Mouse (Mus musculus): Measurements from ENCODE around the gene Gbgt1. TPM values are rescaled to one million over a fixed set of nuclear protein-coding genes. Genes with fewer than 3 reads are reported as not detected.

Gene Gbgt1
- 0.28 and 0.70 TPM in 2 replicates for polyA plus RNA-seq (2015; fragmentation: Nextera tagmentation; extraction: Ambion mirVana)

DNA sequence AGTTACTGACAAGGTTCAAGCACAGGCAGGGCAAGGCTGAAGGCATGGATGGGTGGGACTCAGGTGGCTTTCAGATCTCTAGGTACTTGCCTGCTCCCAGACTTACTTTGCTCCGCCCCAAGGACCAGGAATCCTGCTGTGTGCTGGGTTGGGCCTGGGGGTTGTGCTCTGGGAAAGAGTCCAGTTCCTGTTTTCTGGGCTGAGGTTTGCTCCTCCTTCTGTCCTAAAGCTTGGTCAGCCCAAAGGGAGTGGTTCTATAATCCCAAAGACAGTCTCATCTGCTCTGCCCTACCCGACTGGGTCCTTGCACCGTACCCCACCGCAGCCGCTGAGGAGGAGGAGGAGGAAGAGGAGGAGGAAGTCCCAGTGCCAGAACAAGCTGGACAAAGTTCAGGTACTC is at the start of gene Gbgt1:
Gene Gbgt1 (plus strand): TSS at position 221 of the 400 bp plus-strand sequence.
- Histone ChIP-seq H3K4me2 (ENCODE audit: low read depth, low read length) (no peak within 1 kb of the TSS), H3K9ac (ENCODE audit: low read depth, low read length) (no peak within 1 kb of the TSS), H3K27ac (ENCODE audit: low read length) (no peak within 1 kb of the TSS), H3K9me3 (replicated peaks; ENCODE audit: control insufficient read depth, low read length) (no peaks in the 10 kb centered on the region), H3K4me1 (ENCODE audit: control insufficient read depth, low read depth, low read length) (no peaks in the 10 kb centered on the region), H3K36me3 (ENCODE audit: control insufficient read depth, insufficient read depth) (no peaks in the 10 kb centered on the region), H3K27me3 (ENCODE audit: control insufficient read depth, insufficient read depth, low read depth, low read length) (no peaks in the 10 kb centered on the region), H3K4me3 (ENCODE audit: low read depth, low read length) (no peak within 1 kb of the TSS)
- no peak for ATAC-seq (ENCODE audit: low read depth)
- WGBS (ENCODE audit: insufficient replicate concordance), result 77% methylated on average over 5 of the region's 5 CpGs

DNA sequence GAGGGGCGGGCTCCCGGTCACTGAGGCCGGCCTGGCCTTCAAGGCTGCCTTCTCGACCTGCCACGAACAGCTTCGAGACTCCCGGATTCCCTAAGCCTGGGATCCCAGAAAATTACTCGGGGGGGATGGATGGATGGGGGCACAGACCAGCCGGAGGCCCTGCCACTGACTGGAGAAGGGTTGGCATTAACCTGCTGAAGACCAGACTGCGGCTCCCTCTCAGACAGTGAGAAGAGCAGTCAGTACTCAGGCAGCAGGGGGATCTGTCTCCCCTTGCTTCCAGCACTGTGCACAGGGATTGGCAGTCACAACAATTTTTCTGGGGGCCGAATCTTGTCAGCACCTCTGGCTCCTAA is 49.4 kb upstream of the Gbgt1 start:
- Histone ChIP-seq H3K36me3 (ENCODE audit: control insufficient read depth, insufficient read depth) (no peaks in the 10 kb centered on the region), H3K4me2 (ENCODE audit: low read depth, low read length) (peak overlapping the region; percentile 78), H3K9ac (ENCODE audit: low read depth, low read length) (no peak overlapping the region), H3K27me3 (ENCODE audit: control insufficient read depth, insufficient read depth, low read depth, low read length) (peaks cover 29% of the 10 kb centered on the region), H3K9me3 (replicated peaks; ENCODE audit: control insufficient read depth, low read length) (no peaks in the 10 kb centered on the region), H3K4me3 (ENCODE audit: low read depth, low read length) (peak overlapping the region; percentile 50), H3K27ac (ENCODE audit: low read length) (no peak overlapping the region), H3K4me1 (ENCODE audit: control insufficient read depth, low read depth, low read length) (no peaks in the 10 kb centered on the region)
- ATAC-seq (ENCODE audit: low read depth), result no peak
- 11% methylated on average over 11 of the region's 11 CpGs for WGBS (ENCODE audit: insufficient replicate concordance)

DNA sequence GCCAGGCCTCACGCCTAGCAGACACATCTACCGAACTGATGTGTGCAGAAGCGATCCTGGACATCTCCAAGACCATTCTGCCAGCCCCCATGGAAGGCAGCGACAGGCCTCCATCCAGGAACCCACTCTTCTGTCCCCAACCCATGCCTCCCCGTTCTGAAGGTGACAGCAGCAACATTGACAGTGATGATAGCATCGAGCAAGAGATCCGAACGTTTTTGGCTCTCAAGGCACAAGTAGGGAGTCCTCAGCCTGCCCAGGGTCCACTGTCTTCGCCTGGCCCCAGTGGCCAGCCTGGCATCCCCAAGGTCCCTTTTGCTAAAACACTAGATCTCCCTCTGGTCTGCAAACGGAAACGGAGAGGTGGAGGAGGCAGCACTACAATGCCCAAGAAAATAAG is 45.0 kb upstream of the Gbgt1 start:
- Histone ChIP-seq H3K27ac (ENCODE audit: low read length) (no peak overlapping the region), H3K4me1 (ENCODE audit: control insufficient read depth, low read depth, low read length) (no peaks in the 10 kb centered on the region), H3K9me3 (replicated peaks; ENCODE audit: control insufficient read depth, low read length) (no peaks in the 10 kb centered on the region), H3K36me3 (ENCODE audit: control insufficient read depth, insufficient read depth) (no peaks in the 10 kb centered on the region), H3K9ac (ENCODE audit: low read depth, low read length) (no peak overlapping the region), H3K27me3 (ENCODE audit: control insufficient read depth, insufficient read depth, low read depth, low read length) (peaks cover 16% of the 10 kb centered on the region), H3K4me2 (ENCODE audit: low read depth, low read length) (no peak overlapping the region), H3K4me3 (ENCODE audit: low read depth, low read length) (no peak overlapping the region)
- ATAC-seq (ENCODE audit: low read depth), result no peak
- 70% methylated on average over 11 of the region's 11 CpGs for WGBS (ENCODE audit: insufficient replicate concordance)

DNA sequence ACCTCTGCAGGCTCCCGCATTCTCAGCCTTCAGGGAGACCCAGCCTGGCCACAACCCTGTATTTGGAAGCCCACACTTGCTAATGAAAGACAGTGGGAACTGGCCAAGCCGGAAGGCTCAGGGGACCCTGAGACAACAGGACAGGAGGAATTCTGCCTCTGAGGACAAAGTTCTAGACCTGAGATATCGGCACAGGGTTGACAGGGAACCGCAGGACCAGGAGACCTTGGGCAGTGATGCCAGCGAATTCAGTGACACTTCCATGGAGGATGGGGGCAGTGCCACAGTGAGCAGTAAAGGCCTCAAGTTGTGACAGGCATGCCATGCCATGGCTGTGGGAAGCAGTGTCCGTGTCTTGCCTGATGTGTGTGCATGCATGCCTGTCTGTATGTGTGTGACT is 43.2 kb upstream of the Gbgt1 start:
- Histone ChIP-seq H3K27me3 (ENCODE audit: control insufficient read depth, insufficient read depth, low read depth, low read length) (no peaks in the 10 kb centered on the region), H3K4me2 (ENCODE audit: low read depth, low read length) (no peak overlapping the region), H3K4me3 (ENCODE audit: low read depth, low read length) (no peak overlapping the region), H3K36me3 (ENCODE audit: control insufficient read depth, insufficient read depth) (no peaks in the 10 kb centered on the region), H3K9ac (ENCODE audit: low read depth, low read length) (no peak overlapping the region), H3K4me1 (ENCODE audit: control insufficient read depth, low read depth, low read length) (no peaks in the 10 kb centered on the region), H3K9me3 (replicated peaks; ENCODE audit: control insufficient read depth, low read length) (no peaks in the 10 kb centered on the region), H3K27ac (ENCODE audit: low read length) (no peak overlapping the region)
- 63% methylated on average over 6 of the region's 6 CpGs for WGBS (ENCODE audit: insufficient replicate concordance)
- no peak for ATAC-seq (ENCODE audit: low read depth)

DNA sequence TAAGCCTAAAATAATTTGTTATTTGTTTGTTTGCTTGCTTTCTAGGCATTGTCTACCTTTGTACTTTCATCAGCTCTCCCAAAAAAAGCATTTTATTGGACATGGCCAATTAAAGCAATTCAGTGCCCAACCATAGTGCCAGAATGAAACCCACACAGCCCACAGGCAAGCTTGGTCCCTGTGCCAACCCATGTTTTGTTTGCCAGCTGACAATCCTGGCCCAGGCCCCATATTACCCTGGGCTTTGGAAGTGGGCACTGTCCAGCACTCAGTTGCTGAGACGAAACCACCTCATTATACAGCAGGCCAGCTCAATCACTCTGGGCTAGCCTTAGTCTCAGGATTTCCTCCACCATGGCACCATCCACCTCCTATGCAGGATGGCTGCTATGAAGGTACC is 40.1 kb upstream of the Gbgt1 start:
- H3K9me3 ChIP-seq (replicated peaks; ENCODE audit: control insufficient read depth, low read length), result no peaks in the 10 kb centered on the region
- H3K9ac ChIP-seq (ENCODE audit: low read depth, low read length), result no peak overlapping the region
- H3K36me3 ChIP-seq (ENCODE audit: control insufficient read depth, insufficient read depth), result no peaks in the 10 kb centered on the region
- no peaks in the 10 kb centered on the region for H3K27me3 ChIP-seq (ENCODE audit: control insufficient read depth, insufficient read depth, low read depth, low read length)
- ATAC-seq (ENCODE audit: low read depth), result no peak
- H3K27ac ChIP-seq (ENCODE audit: low read length), result no peak overlapping the region
- WGBS (ENCODE audit: insufficient replicate concordance), result 43% methylated on average over 1 of the region's 1 CpGs
- H3K4me3 ChIP-seq (ENCODE audit: low read depth, low read length), result no peak overlapping the region
- no peak overlapping the region for H3K4me2 ChIP-seq (ENCODE audit: low read depth, low read length)
- H3K4me1 ChIP-seq (ENCODE audit: control insufficient read depth, low read depth, low read length), result no peaks in the 10 kb centered on the region

DNA sequence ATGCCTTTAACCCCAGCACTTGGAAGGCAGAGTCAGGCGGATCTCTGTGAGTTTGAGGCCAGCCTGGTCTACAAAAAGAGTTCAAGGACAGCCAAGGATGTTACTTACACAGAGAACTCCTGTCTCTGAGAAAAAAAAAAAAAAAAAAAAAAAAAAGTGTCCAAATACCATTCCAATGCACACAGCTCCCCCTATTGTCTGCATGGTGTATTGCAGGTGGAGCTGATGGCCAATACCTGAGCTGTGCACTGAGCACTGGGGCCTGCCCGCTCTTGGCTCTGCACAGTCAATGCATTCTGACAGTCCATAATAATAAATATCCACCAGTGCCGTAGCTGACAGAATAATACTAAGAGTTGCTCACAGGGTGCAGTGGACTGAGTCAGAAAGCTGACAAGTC is 32.8 kb upstream of the Gbgt1 start:
- 31% methylated on average over 3 of the region's 3 CpGs for WGBS (ENCODE audit: insufficient replicate concordance)
- Histone ChIP-seq H3K4me3 (ENCODE audit: low read depth, low read length) (no peak overlapping the region), H3K27ac (ENCODE audit: low read length) (no peak overlapping the region), H3K4me1 (ENCODE audit: control insufficient read depth, low read depth, low read length) (peaks cover 6% of the 10 kb centered on the region), H3K36me3 (ENCODE audit: control insufficient read depth, insufficient read depth) (no peaks in the 10 kb centered on the region), H3K9me3 (replicated peaks; ENCODE audit: control insufficient read depth, low read length) (no peaks in the 10 kb centered on the region), H3K9ac (ENCODE audit: low read depth, low read length) (no peak overlapping the region), H3K27me3 (ENCODE audit: control insufficient read depth, insufficient read depth, low read depth, low read length) (peaks cover 5% of the 10 kb centered on the region; the same call in 1 of the 2 replicates), H3K4me2 (ENCODE audit: low read depth, low read length) (no peak overlapping the region)
- no peak for ATAC-seq (ENCODE audit: low read depth)

DNA sequence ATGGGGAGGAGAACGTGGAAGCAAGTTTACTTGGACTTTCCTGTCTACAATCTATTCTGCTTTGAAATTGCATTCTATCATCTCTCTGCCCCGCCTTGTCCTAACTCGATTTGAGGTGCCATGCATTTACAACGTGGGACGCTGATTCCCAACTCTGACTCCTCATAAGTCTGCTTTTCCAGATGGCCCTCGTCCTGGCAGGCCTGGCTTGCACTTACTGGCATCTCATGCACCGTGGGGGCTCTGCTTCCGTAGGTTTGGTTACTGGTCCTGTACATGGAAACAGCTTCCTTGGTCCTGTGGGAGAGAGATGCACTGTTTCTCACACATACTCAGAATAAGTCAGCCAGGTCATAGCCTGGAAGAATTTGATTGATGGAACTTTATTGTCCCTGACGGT is 31.8 kb upstream of the Gbgt1 start:
- Histone ChIP-seq H3K4me3 (ENCODE audit: low read depth, low read length) (no peak overlapping the region), H3K4me2 (ENCODE audit: low read depth, low read length) (no peak overlapping the region), H3K9me3 (replicated peaks; ENCODE audit: control insufficient read depth, low read length) (no peaks in the 10 kb centered on the region), H3K27ac (ENCODE audit: low read length) (no peak overlapping the region), H3K4me1 (ENCODE audit: control insufficient read depth, low read depth, low read length) (peaks cover 8% of the 10 kb centered on the region), H3K27me3 (ENCODE audit: control insufficient read depth, insufficient read depth, low read depth, low read length) (peaks cover 5% of the 10 kb centered on the region; the same call in 1 of the 2 replicates), H3K9ac (ENCODE audit: low read depth, low read length) (no peak overlapping the region), H3K36me3 (ENCODE audit: control insufficient read depth, insufficient read depth) (peaks cover 8% of the 10 kb centered on the region)
- no peak for ATAC-seq (ENCODE audit: low read depth)
- 73% methylated on average over 9 of the region's 9 CpGs for WGBS (ENCODE audit: insufficient replicate concordance)

DNA sequence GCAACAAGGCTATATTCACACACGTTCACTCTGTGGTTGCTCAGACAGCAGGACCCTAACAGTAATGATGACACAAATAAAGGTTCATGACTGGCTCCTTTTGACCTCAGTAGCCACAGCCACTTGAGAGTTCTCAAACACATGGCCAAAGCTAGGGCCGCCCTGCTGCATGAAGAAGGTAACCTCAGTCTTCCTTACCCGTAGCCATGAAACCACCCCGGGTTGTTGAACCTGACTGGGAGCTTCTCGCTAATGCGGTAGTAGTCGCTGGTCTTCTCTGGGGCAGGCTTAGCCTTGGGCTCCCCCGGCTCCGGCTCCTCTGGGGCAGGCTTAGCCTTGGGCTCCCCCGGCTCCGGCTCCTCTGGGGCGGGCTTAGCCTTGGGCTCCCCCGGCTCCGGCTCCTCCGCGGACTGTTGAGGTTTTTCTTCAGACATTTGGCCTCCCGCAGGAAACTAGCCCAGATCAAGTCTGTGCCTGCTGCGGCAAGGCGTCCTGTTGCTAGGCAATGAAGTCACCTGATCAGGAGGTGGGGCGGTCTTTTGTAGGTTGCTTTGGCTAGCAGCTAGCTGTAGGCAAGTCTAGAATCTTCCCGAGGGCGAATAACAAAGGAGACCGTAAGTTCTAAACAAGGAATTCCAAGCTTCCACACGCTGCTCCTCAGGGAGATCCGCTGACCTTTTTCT is 30.7 kb upstream of the Gbgt1 start, which contains the start of gene 1700007K13Rik:
Gene 1700007K13Rik (minus strand): TSS at position 497 of the 683 bp plus-strand sequence.
- no peaks in the 10 kb centered on the region for H3K9me3 ChIP-seq (replicated peaks; ENCODE audit: control insufficient read depth, low read length)
- H3K4me1 ChIP-seq (ENCODE audit: control insufficient read depth, low read depth, low read length), result peaks cover 8% of the 10 kb centered on the region
- peak within 1 kb of the TSS; percentile 12; the same call in 1 of the 2 replicates for H3K4me2 ChIP-seq (ENCODE audit: low read depth, low read length)
- H3K4me3 ChIP-seq (ENCODE audit: low read depth, low read length), result no peak within 1 kb of the TSS
- no peak within 1 kb of the TSS for H3K27ac ChIP-seq (ENCODE audit: low read length)
- 0 out of 2 replicates have a peak, but pooled peaks have one; percentile 36 for ATAC-seq (ENCODE audit: low read depth)
- WGBS (ENCODE audit: insufficient replicate concordance), result 4% methylated on average over 25 of the region's 25 CpGs
- H3K36me3 ChIP-seq (ENCODE audit: control insufficient read depth, insufficient read depth), result peaks cover 11% of the 10 kb centered on the region
- peaks cover 5% of the 10 kb centered on the region; the same call in 1 of the 2 replicates for H3K27me3 ChIP-seq (ENCODE audit: control insufficient read depth, insufficient read depth, low read depth, low read length)
- no peak within 1 kb of the TSS for H3K9ac ChIP-seq (ENCODE audit: low read depth, low read length)

DNA sequence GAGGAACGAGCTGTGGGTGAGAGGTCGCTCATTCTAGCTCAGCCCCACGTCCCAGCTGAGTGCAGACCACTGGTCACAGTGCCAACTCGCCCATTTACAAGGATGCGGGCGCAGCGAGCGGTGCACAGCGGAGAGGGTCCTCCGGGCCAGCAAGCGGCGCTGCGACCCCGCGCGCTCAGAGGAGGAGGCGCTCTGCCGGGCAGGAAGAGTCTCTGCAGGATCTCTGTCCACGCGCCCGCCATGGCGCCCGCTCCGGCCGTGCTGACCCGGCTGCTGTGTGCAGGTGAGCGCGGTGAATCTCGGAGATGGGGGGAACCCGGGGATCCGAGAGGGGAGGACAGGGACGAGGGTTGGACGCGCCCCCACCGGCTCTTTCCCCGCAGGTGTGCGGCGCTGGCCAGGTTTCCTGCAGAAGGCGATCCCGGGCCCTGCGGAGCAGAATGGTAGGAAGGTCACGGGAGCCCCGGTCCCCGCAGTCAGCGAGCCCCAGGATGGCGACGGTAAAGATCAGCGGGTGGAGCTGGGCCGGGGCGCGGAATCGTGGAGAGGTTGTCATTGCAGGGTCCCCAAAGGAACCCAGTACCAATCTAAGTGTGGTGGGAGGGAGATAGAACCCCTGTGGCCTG is 28.7 kb upstream of the Gbgt1 start, which contains the start of gene Mrps2:
Gene Mrps2 (plus strand): TSS at position 207 of the 626 bp plus-strand sequence.
- peak; percentile 85 for ATAC-seq (ENCODE audit: low read depth)
- Histone ChIP-seq H3K4me2 (ENCODE audit: low read depth, low read length) (peak within 1 kb of the TSS; percentile 74), H3K4me1 (ENCODE audit: control insufficient read depth, low read depth, low read length) (peaks cover 8% of the 10 kb centered on the region), H3K9me3 (replicated peaks; ENCODE audit: control insufficient read depth, low read length) (no peaks in the 10 kb centered on the region), H3K4me3 (ENCODE audit: low read depth, low read length) (peak within 1 kb of the TSS; percentile 80), H3K9ac (ENCODE audit: low read depth, low read length) (peak within 1 kb of the TSS; percentile 80), H3K27me3 (ENCODE audit: control insufficient read depth, insufficient read depth, low read depth, low read length) (peaks cover 5% of the 10 kb centered on the region; the same call in 1 of the 2 replicates), H3K27ac (ENCODE audit: low read length) (no peak within 1 kb of the TSS), H3K36me3 (ENCODE audit: control insufficient read depth, insufficient read depth) (peaks cover 11% of the 10 kb centered on the region)
- under 1% methylated on average over 52 of the region's 52 CpGs for WGBS (ENCODE audit: insufficient replicate concordance)

Measured in liver, embryonic 16.5 days (tissue).